Mouse (Mus musculus) intestine, embryonic 15.5 days (tissue): Measurements from ENCODE around the gene Bmp3. TPM values are rescaled to one million over a fixed set of nuclear protein-coding genes. Genes with fewer than 3 reads are reported as not detected.

Experiments used
- ATAC-seq: fragments of 200-750 bp; cut with Nextera tagmentation; 2 replicates; pipeline ENCODE4 v1.8.0; 2017; ENCODE audit warnings: moderate TSS enrichment, moderate library complexity
- H3K27ac ChIP-seq: fragments of 300-500 bp; sonication (generic); 2 replicates; pipeline ENCODE4 v1.5.1; 2015; ENCODE audit warnings: mild to moderate bottlenecking, inconsistent platforms
- H3K27me3 ChIP-seq: fragments of 300-500 bp; sonication (generic); replicated peaks from 2 replicates; pipeline ENCODE4 v1.6.1; 2015; ENCODE audit warnings: inconsistent platforms
- H3K36me3 ChIP-seq: fragments of 300-500 bp; sonication (generic); 2 replicates; pipeline ENCODE4 v1.6.1; 2015; ENCODE audit warnings: inconsistent platforms
- H3K4me1 ChIP-seq: fragments of 300-500 bp; sonication (generic); replicated peaks from 2 replicates; pipeline ENCODE4 v1.6.1; 2015; ENCODE audit warnings: inconsistent platforms
- H3K4me2 ChIP-seq: fragments of 300-500 bp; sonication (generic); replicated peaks from 2 replicates; pipeline ENCODE4 v1.6.1; 2015; ENCODE audit warnings: mild to moderate bottlenecking, inconsistent platforms
- H3K4me3 ChIP-seq: fragments of 300-500 bp; sonication (generic); replicated peaks from 2 replicates; pipeline ENCODE4 v1.5.1; 2015; ENCODE audit warnings: inconsistent platforms
- H3K9ac ChIP-seq: fragments of 300-500 bp; sonication (generic); 2 replicates; pipeline ENCODE4 v1.6.1; 2015; ENCODE audit warnings: inconsistent platforms
- H3K9me3 ChIP-seq: fragments of 300-500 bp; sonication (generic); 2 replicates; pipeline ENCODE4 v1.6.1; 2016; ENCODE audit warnings: inconsistent platforms
- WGBS: fragments of 180-500 bp; shearing (Covaris S2); methylation state at CpG from one replicate; pipeline ENCODE4 v1.1.7; 2015; 5-methylcytosine and 5-hydroxymethylcytosine counted together
- polyA plus RNA-seq: library from polyadenylated mRNA; unstranded; fragments of >200 nt; fragmentation: Nextera tagmentation; extraction: Ambion mirVana; gene quantifications from 2 replicates; pipeline ENCODE4 v1.2.1, GENCODE M21; 2015

Gene Bmp3
- polyA plus RNA-seq, 1 experiment from 2014 or later: 10.5 TPM

GRCm38 (mm10) chr5:98855741-98856140, 1.5 kb downstream of the Bmp3 start:
- peak overlapping the region; percentile 48; the same call in 1 of the 2 replicates for H3K27ac ChIP-seq
- 0 out of 2 replicates have a peak, but pooled peaks have one; percentile 4 for ATAC-seq
- peak overlapping the region; percentile 97 for H3K4me2 ChIP-seq

DNA sequence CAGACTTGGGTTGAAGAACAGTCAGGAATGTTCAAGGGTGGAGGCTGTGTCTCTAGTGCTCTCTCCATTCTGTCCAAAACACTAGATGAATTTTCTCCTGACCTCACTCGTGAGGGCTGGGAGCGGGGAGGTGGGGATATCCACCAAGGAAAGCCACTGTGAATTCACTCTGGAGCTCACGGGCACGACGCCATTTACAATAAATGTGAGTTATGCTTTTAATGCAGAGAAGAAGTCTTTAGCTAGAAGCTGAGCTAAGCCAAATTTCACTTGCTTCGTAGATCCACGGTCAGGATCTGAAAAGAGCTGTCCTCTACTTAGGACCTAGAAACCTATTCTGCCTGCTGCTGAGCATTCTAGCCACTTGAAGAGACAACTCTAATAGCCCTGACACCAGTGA, 2.1 kb downstream of the Bmp3 start:
- WGBS: 28% methylated on average over 7 of the region's 7 CpGs
- peak overlapping the region; percentile 65 for H3K4me3 ChIP-seq
- peaks cover 23% of the 10 kb centered on the region for H3K27me3 ChIP-seq
- no peak for ATAC-seq
- H3K4me1 ChIP-seq: peaks cover 8% of the 10 kb centered on the region
- H3K27ac ChIP-seq: no peak overlapping the region
- no peaks in the 10 kb centered on the region for H3K9me3 ChIP-seq
- H3K36me3 ChIP-seq: no peaks in the 10 kb centered on the region
- no peak overlapping the region for H3K9ac ChIP-seq
- peak overlapping the region; percentile 97 for H3K4me2 ChIP-seq

More at GRCm38 (mm10) chr5:98855741-98856140, 1.5 kb downstream of the Bmp3 start:
- WGBS: 3% methylated on average over 12 of the region's 12 CpGs
- H3K36me3 ChIP-seq: no peaks in the 10 kb centered on the region
- peak overlapping the region; percentile 65 for H3K4me3 ChIP-seq
- H3K4me1 ChIP-seq: peaks cover 8% of the 10 kb centered on the region
- peak overlapping the region; percentile 62; the same call in 1 of the 2 replicates for H3K9ac ChIP-seq
- H3K9me3 ChIP-seq: no peaks in the 10 kb centered on the region
- peaks cover 23% of the 10 kb centered on the region for H3K27me3 ChIP-seq

DNA sequence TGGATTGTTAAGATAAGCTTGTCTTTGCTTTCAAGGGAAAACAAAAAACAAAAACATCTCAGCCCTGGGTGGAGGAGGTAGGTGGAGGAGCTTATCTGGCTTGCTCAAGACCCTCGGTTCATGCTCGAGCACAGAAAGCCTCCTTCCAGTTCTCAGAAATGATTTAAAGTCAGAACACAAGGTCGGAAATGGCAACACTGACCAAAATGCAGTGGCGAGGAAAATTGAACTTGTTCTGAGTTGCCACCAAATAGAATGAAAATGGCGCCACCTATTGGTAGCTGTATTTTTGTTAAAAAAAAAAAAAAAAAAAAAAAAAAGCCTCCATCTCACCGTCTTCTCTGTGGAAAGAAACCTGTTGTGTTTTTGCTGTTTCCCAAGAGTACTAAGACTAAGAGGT, 9.7 kb downstream of the Bmp3 start:
- Histone ChIP-seq H3K9ac (no peak overlapping the region), H3K36me3 (no peaks in the 10 kb centered on the region), H3K27ac (no peak overlapping the region), H3K9me3 (no peaks in the 10 kb centered on the region), H3K4me2 (no peak overlapping the region), H3K4me3 (no peak overlapping the region), H3K4me1 (no peaks in the 10 kb centered on the region; the same call in 1 of the 2 replicates), H3K27me3 (no peaks in the 10 kb centered on the region)
- no peak for ATAC-seq
- WGBS: 1% methylated on average over 6 of the region's 6 CpGs

GRCm38 (mm10) chr5:98865146-98865545, 10.9 kb downstream of the Bmp3 start:
- 81% methylated on average over 5 of the region's 5 CpGs for WGBS
- no peak overlapping the region for H3K9ac ChIP-seq
- no peaks in the 10 kb centered on the region for H3K9me3 ChIP-seq
- H3K36me3 ChIP-seq: no peaks in the 10 kb centered on the region
- no peak overlapping the region for H3K4me3 ChIP-seq
- H3K4me2 ChIP-seq: no peak overlapping the region
- no peak for ATAC-seq
- no peak overlapping the region for H3K27ac ChIP-seq
- H3K4me1 ChIP-seq: no peaks in the 10 kb centered on the region; the same call in 1 of the 2 replicates
- no peaks in the 10 kb centered on the region for H3K27me3 ChIP-seq

DNA sequence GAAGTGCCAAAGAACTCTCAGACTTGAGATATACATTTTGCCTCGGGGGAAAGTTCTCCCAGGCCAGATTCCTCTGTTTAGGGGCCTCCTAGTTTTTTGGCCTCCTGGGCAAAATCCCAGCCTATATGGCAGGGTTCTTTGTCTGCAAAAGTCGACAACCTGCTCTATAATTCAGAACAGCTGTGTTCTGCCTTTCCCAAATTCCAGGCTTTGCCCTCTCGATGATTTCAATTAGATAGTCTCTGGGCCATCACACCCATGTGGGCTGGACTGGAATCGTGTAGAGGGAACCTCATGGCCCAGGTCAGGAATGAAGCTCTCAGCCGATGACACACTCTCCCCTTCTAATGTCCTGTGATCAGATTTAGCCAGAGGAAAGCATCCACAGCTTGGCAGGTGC, 21.8 kb downstream of the Bmp3 start:
- H3K4me1 ChIP-seq: no peaks in the 10 kb centered on the region
- no peak for ATAC-seq
- no peak overlapping the region for H3K4me2 ChIP-seq
- no peaks in the 10 kb centered on the region for H3K27me3 ChIP-seq
- H3K9ac ChIP-seq: no peak overlapping the region
- H3K4me3 ChIP-seq: no peak overlapping the region
- H3K9me3 ChIP-seq: no peaks in the 10 kb centered on the region
- WGBS: 63% methylated on average over 5 of the region's 5 CpGs
- H3K36me3 ChIP-seq: no peaks in the 10 kb centered on the region
- no peak overlapping the region for H3K27ac ChIP-seq

- Histone ChIP-seq H3K9me3 (no peaks in the 10 kb centered on the region), H3K4me3 (no peak overlapping the region), H3K27ac (no peak overlapping the region), H3K27me3 (no peaks in the 10 kb centered on the region), H3K9ac (no peak overlapping the region), H3K4me2 (no peak overlapping the region), H3K4me1 (no peaks in the 10 kb centered on the region), H3K36me3 (no peaks in the 10 kb centered on the region)
- no peak for ATAC-seq
These were observed 24.7 kb downstream of the Bmp3 start for GRCm38 (mm10) chr5:98878891-98879290.

DNA sequence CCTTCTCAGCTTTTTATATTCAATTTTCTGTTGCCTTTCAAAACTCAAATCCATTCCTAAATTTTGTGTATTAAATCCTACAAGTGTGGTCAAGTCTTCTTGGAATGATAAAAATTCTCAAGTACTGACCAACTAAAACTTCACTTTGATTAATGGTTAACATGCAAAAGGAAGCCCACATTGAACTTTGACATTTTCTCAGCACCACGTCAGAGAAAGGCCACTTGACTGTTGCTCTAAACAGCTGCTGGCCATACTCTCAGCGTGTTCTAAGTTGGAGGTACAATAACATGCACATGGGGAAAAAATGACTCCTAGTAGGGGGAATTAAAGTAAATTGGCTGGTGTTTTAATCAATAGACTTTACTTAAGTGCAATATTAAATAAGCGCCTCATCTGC, 27.9 kb downstream of the Bmp3 start:
- H3K27me3 ChIP-seq: no peaks in the 10 kb centered on the region
- H3K27ac ChIP-seq: no peak overlapping the region
- no peaks in the 10 kb centered on the region for H3K9me3 ChIP-seq
- no peaks in the 10 kb centered on the region for H3K36me3 ChIP-seq
- ATAC-seq: no peak
- 49% methylated on average over 3 of the region's 3 CpGs for WGBS
- no peak overlapping the region for H3K4me2 ChIP-seq
- no peaks in the 10 kb centered on the region for H3K4me1 ChIP-seq
- H3K4me3 ChIP-seq: no peak overlapping the region
- no peak overlapping the region for H3K9ac ChIP-seq

- H3K27ac ChIP-seq: no peak overlapping the region
- no peaks in the 10 kb centered on the region for H3K9me3 ChIP-seq
- H3K9ac ChIP-seq: no peak overlapping the region
- no peak overlapping the region for H3K4me3 ChIP-seq
- H3K27me3 ChIP-seq: no peaks in the 10 kb centered on the region
- H3K4me1 ChIP-seq: no peaks in the 10 kb centered on the region
- WGBS: 64% methylated on average over 2 of the region's 2 CpGs
- no peak overlapping the region for H3K4me2 ChIP-seq
- H3K36me3 ChIP-seq: no peaks in the 10 kb centered on the region
- ATAC-seq: no peak
These were observed 36.4 kb downstream of the Bmp3 start for GRCm38 (mm10) chr5:98890544-98891050.

- Histone ChIP-seq H3K36me3 (no peaks in the 10 kb centered on the region), H3K27me3 (no peaks in the 10 kb centered on the region), H3K4me1 (no peaks in the 10 kb centered on the region), H3K9me3 (no peaks in the 10 kb centered on the region), H3K4me2 (no peak overlapping the region), H3K27ac (no peak overlapping the region), H3K4me3 (no peak overlapping the region), H3K9ac (no peak overlapping the region)
- ATAC-seq: no peak
- WGBS: 62% methylated on average over 3 of the region's 3 CpGs
These were observed 40.1 kb downstream of the Bmp3 start for GRCm38 (mm10) chr5:98894281-98894680.

- Histone ChIP-seq H3K27ac (no peak overlapping the region), H3K27me3 (no peaks in the 10 kb centered on the region), H3K9me3 (no peaks in the 10 kb centered on the region), H3K4me2 (no peak overlapping the region), H3K4me1 (no peaks in the 10 kb centered on the region), H3K36me3 (no peaks in the 10 kb centered on the region), H3K9ac (no peak overlapping the region), H3K4me3 (no peak overlapping the region)
- ATAC-seq: no peak
These were observed 43.7 kb downstream of the Bmp3 start for GRCm38 (mm10) chr5:98897946-98898345.

GRCm38 (mm10) chr5:98900926-98901325, 46.7 kb downstream of the Bmp3 start:
- ATAC-seq: no peak
- 74% methylated on average over 5 of the region's 5 CpGs for WGBS
- Histone ChIP-seq H3K4me2 (no peak overlapping the region), H3K27ac (no peak overlapping the region), H3K27me3 (no peaks in the 10 kb centered on the region), H3K9ac (no peak overlapping the region), H3K9me3 (no peaks in the 10 kb centered on the region), H3K4me1 (no peaks in the 10 kb centered on the region), H3K4me3 (no peak overlapping the region), H3K36me3 (no peaks in the 10 kb centered on the region)

GRCm38 (mm10) chr5:98902339-98902738, 48.1 kb downstream of the Bmp3 start:
- WGBS: 62% methylated on average over 4 of the region's 4 CpGs
- Histone ChIP-seq H3K9ac (no peak overlapping the region), H3K9me3 (no peaks in the 10 kb centered on the region), H3K4me2 (no peak overlapping the region), H3K27ac (no peak overlapping the region), H3K4me1 (no peaks in the 10 kb centered on the region), H3K36me3 (no peaks in the 10 kb centered on the region), H3K27me3 (no peaks in the 10 kb centered on the region), H3K4me3 (no peak overlapping the region)
- no peak for ATAC-seq

DNA sequence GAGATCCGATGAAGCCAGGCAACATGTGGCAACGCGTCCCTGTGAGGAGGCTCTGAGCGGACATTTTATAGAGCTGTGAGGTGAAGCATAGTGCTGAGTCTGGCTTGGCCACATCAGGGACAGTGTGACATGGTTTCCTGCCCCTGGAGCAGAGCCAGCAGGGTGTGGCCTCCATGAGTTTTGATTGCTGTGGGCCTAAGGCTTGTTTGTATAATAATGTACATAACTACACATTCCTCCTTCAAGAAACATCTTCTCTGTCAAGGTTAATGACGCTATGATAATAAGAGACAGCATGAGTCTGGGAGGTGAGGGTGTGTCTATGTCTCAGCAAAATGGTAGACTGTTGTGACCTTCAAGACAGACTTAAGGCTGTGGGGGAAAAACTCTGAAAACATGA, 64.5 kb downstream of the Bmp3 start:
- Histone ChIP-seq H3K4me3 (no peak overlapping the region), H3K4me1 (no peaks in the 10 kb centered on the region), H3K9me3 (no peaks in the 10 kb centered on the region), H3K4me2 (no peak overlapping the region), H3K9ac (no peak overlapping the region), H3K27me3 (no peaks in the 10 kb centered on the region), H3K27ac (no peak overlapping the region), H3K36me3 (no peaks in the 10 kb centered on the region)
- 88% methylated on average over 5 of the region's 5 CpGs for WGBS
- peak; percentile 58; the same call in 1 of the 2 replicates for ATAC-seq
